Mouse (Mus musculus) macrophage (primary cell): ENCODE data around the gene Olfr5. TPM values are rescaled to one million over a fixed set of nuclear protein-coding genes. Genes with fewer than 3 reads are reported as not detected.
"Not testable (repeated sequence)": the region's sequence is repeated elsewhere in the genome, so short reads cannot be mapped to it uniquely, and the experiment has no call there.

Source experiments
- H3K27ac ChIP-seq: fragments of 350-480 bp; formaldehyde crosslinking; 2 replicates; pipeline ENCODE4 v1.9.0; 2021
- H3K36me3 ChIP-seq: fragments of 350-480 bp; formaldehyde crosslinking; 2 replicates; pipeline ENCODE4 v1.9.0; 2021; ENCODE audit errors: inconsistent target
- H3K4me3 ChIP-seq: fragments of 350-480 bp; formaldehyde crosslinking; 2 replicates; pipeline ENCODE4 v1.9.0; 2021; ENCODE audit errors: inconsistent target
- H3K79me2 ChIP-seq: fragments of 350-480 bp; formaldehyde crosslinking; 2 replicates; pipeline ENCODE4 v1.9.0; 2021; ENCODE audit errors: inconsistent target
- WGBS: methylation state at CpG from one replicate; pipeline ENCODE4 v1.1.7; 2026; ENCODE audit warnings: inconsistent platforms; ENCODE audit not compliant: missing documents; 5-methylcytosine and 5-hydroxymethylcytosine counted together
- polyA plus RNA-seq: library from polyadenylated mRNA; stranded (reverse); fragments of 250-400 nt; gene quantifications from 3 replicates; pipeline ENCODE4 v1.2.4, GENCODE M21; 2018; ENCODE audit warnings: inconsistent platforms
- total RNA-seq, 78 experiments: library from RNA; depleted of rRNA; stranded (reverse); fragments of 250-400 nt; gene quantifications; 1 replicate in 9 of 78; 2 replicates in 24 of 78; 3 replicates in 43 of 78; 4 replicates in 2 of 78; pipeline ENCODE4 v1.2.4; 2018; ENCODE audit warnings: inconsistent platforms in 56 of 78

Olfr5 gene
- total RNA-seq (2018; cell fraction: chromatin; rRNA removed), result not detected
- not detected for total RNA-seq (2018; cell fraction: cytosol; rRNA removed)
- not detected for total RNA-seq (2018; cell fraction: nucleus; rRNA removed)
- not detected in 3 replicates for polyA plus RNA-seq

DNA sequence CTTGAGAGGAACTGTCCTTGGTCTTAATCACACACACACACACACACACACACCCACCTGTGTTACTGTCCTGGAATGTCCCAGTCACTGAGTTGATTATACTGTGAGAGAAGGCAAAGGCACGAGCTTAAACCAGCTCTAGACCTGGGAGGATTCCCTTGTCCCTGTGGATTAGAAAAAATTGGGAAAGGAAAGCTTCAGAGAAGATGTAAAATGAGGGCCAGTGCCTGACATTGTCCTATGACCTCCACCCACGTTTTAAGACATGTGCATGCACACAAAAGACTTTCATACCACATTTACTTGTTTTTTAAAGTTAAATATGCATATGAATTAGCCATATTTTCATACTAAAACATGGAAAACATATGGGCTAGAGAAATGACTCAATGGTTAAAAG, at the start of gene Olfr5:
Gene Olfr5 (minus strand): TSS at position 101 of the 400 bp plus-strand sequence.
- WGBS, result 17% methylated on average over 2 of the region's 2 CpGs
- Histone ChIP-seq H3K4me3 (no peak within 1 kb of the TSS), H3K36me3 (no peaks in the 10 kb centered on the region), H3K27ac (no peak within 1 kb of the TSS), H3K79me2 (no peaks in the 10 kb centered on the region)

DNA sequence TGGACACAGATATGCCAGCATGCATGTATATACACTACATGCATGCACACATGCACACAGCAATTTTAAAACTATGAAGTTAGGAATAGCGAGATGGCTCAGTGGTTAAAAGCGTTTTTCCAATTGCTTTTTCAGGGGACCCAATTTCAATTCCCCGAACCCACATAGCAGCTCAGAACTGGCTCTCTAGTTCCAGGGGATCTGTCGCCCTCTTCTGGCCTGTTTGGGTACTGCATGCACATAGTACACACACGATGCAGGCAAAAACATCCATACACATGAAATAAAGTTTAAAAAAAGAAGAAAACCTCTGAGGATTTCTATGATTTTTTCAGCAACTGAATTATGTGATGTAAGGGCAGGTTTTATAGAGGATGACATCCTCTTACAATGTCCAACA, 39.4 kb upstream of the Olfr5 start:
- Histone ChIP-seq H3K79me2 (no peaks in the 10 kb centered on the region), H3K27ac (no peak overlapping the region), H3K36me3 (no peaks in the 10 kb centered on the region), H3K4me3 (no peak overlapping the region)
- WGBS, result 71% methylated on average over 4 of the region's 5 CpGs

DNA sequence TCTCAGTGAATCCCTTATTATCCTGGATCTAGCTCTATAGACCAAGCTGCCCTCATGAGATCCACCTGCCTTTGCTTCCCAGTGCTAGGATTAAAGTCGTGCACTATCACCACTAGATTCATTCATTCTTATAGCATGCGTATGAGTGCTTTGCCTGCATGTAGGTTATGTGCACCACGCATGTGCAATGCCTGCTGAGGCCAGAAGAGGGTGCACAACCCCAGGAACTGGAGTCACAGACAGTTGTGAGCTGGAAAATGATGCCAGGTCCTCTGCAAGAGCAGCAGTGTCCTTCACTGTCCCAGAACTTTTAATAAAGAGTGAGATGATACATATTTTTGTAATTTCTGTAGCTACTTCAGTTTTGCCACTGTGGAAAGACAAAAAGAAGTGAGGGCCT, 38.3 kb upstream of the Olfr5 start:
- 46% methylated on average over 3 of the region's 3 CpGs for WGBS
- Histone ChIP-seq H3K4me3 (no peak overlapping the region), H3K79me2 (no peaks in the 10 kb centered on the region), H3K27ac (no peak overlapping the region), H3K36me3 (no peaks in the 10 kb centered on the region)

- Histone ChIP-seq H3K27ac (no peak within 1 kb of the TSS), H3K79me2 (no peaks in the 10 kb centered on the region), H3K36me3 (no peaks in the 10 kb centered on the region), H3K4me3 (no peak within 1 kb of the TSS)
- WGBS, result 88% methylated on average over 5 of the region's 5 CpGs
Observed at GRCm38 (mm10) chr7:6522850-6523249, 36.1 kb upstream of the Olfr5 start, which contains the start of gene Olfr1349. Gene Olfr1349, minus strand, starts transcription at chr7:6522950.

DNA sequence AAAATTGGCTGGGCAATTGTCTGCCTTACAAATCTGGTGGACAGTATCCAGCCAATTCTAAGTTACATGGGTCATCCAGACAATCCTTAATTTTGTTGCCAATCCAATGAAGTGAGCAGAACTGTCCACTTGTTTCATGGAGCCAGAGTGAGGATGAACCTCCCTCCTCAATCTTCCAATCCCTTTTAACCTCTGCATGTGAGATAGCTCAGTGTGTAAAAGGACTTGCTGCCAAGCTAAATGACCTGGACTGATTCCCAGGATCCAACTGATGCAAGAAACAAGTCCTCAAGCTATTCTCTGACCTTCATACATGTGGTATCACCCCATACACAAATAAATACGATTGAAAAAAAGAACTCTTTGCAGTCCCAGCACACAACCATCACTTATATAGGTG, 34.9 kb upstream of the Olfr5 start:
- 50% methylated on average over 1 of the region's 1 CpGs for WGBS
- Histone ChIP-seq H3K27ac (no peak overlapping the region), H3K79me2 (no peaks in the 10 kb centered on the region), H3K4me3 (no peak overlapping the region), H3K36me3 (no peaks in the 10 kb centered on the region)

- Histone ChIP-seq H3K36me3 (no peaks in the 10 kb centered on the region), H3K79me2 (no peaks in the 10 kb centered on the region), H3K4me3 (no peak within 1 kb of the TSS), H3K27ac (no peak within 1 kb of the TSS)
- 75% methylated on average over 1 of the region's 1 CpGs for WGBS
Observed at GRCm38 (mm10) chr7:6508648-6509047, 21.9 kb upstream of the Olfr5 start, which contains the start of gene Olfr1348. Gene Olfr1348, minus strand, starts transcription at chr7:6508748.

- 64% methylated on average over 1 of the region's 1 CpGs for WGBS
- no peaks in the 10 kb centered on the region for H3K79me2 ChIP-seq
- H3K36me3 ChIP-seq, result no peaks in the 10 kb centered on the region
- no peak within 1 kb of the TSS for H3K4me3 ChIP-seq
- no peak within 1 kb of the TSS for H3K27ac ChIP-seq
Observed at GRCm38 (mm10) chr7:6499655-6500054, 12.9 kb upstream of the Olfr5 start, which contains the start of gene Olfr1347. Gene Olfr1347, minus strand, starts transcription at chr7:6499755.

GRCm38 (mm10) chr7:6477633-6478032, 9.1 kb downstream of the Olfr5 start:
- not testable (repeated sequence) for H3K4me3 ChIP-seq, H3K36me3 ChIP-seq, H3K79me2 ChIP-seq, H3K27ac ChIP-seq
- WGBS, result no CpG with 5 or more reads among the region's 2 CpGs

- no peak within 1 kb of the TSS for H3K27ac ChIP-seq
- H3K79me2 ChIP-seq, result no peaks in the 10 kb centered on the region
- H3K36me3 ChIP-seq, result no peaks in the 10 kb centered on the region
- no peak within 1 kb of the TSS for H3K4me3 ChIP-seq
Observed at GRCm38 (mm10) chr7:6466951-6467350, 19.8 kb downstream of the Olfr5 start, which contains the start of gene Olfr1346. Gene Olfr1346, plus strand, starts transcription at chr7:6467101.

GRCm38 (mm10) chr7:6456399-6456798, 30.3 kb downstream of the Olfr5 start:
- Histone ChIP-seq H3K79me2 (no peaks in the 10 kb centered on the region), H3K4me3 (no peak overlapping the region), H3K27ac (no peak overlapping the region), H3K36me3 (no peaks in the 10 kb centered on the region)
- WGBS, result 40% methylated on average over 3 of the region's 3 CpGs

DNA sequence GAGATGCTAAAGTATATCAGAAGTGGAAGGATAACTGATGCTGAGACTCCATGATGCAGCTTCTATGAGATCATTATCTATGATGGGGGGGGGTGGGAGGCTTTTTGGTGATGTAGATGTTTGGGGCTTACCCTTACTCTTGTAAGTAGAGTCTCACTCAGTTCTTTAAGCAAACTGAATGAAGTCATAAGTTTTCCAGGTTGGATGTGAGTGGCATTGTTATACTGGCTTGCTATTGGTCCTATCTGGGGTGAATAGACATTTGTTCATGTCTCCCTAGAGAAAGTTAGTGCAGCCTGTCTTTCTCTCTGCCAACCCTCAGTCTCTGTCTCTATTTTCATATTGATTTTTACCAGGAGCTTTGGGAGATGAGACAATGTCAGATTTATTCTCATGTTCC, 30.9 kb downstream of the Olfr5 start, which contains the start of gene Olfr1336:
Gene Olfr1336 (plus strand): TSS at position 301 of the 400 bp plus-strand sequence.
- Histone ChIP-seq H3K79me2 (no peaks in the 10 kb centered on the region), H3K4me3 (no peak within 1 kb of the TSS), H3K27ac (no peak within 1 kb of the TSS), H3K36me3 (no peaks in the 10 kb centered on the region)

GRCm38 (mm10) chr7:6447771-6448170, 39.0 kb downstream of the Olfr5 start:
- no peak overlapping the region for H3K4me3 ChIP-seq
- H3K79me2 ChIP-seq, result no peaks in the 10 kb centered on the region
- H3K36me3 ChIP-seq, result no peaks in the 10 kb centered on the region
- WGBS, result 10% methylated on average over 5 of the region's 5 CpGs
- no peak overlapping the region for H3K27ac ChIP-seq

DNA sequence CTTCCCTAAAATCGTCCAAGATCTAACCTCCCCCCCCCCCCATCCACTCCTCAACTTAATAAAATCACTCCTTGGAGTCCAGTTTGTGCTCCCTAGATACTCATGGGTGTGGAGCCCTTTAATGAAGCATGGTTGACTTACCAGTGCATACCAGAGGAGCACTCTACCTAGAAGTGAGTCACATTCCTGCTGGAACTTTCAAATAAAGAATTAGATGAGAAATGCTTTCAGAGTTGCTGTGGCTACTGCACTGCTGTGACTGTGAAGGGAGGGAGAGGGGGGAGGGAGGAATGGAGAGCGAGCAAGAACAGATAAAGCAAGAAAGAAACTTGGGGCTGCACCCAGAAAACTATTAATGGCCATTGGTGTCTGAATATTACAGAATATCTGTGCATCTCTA, 45.6 kb downstream of the Olfr5 start:
- WGBS, result 44% methylated on average over 2 of the region's 2 CpGs
- no peak overlapping the region for H3K27ac ChIP-seq

GRCm38 (mm10) chr7:6438388-6438787, 48.4 kb downstream of the Olfr5 start, which contains the start of gene Olfr1344:
Gene Olfr1344, plus strand, starts transcription at chr7:6438688.
- WGBS, result 63% methylated on average over 3 of the region's 3 CpGs
- H3K36me3 ChIP-seq, result no peaks in the 10 kb centered on the region
- H3K79me2 ChIP-seq, result no peaks in the 10 kb centered on the region
- H3K4me3 ChIP-seq, result no peak within 1 kb of the TSS
- no peak within 1 kb of the TSS for H3K27ac ChIP-seq

More for the DNA sequence above, 45.6 kb downstream of the Olfr5 start:
- Histone ChIP-seq H3K79me2 (no peaks in the 10 kb centered on the region), H3K4me3 (no peak overlapping the region), H3K36me3 (no peaks in the 10 kb centered on the region)

DNA sequence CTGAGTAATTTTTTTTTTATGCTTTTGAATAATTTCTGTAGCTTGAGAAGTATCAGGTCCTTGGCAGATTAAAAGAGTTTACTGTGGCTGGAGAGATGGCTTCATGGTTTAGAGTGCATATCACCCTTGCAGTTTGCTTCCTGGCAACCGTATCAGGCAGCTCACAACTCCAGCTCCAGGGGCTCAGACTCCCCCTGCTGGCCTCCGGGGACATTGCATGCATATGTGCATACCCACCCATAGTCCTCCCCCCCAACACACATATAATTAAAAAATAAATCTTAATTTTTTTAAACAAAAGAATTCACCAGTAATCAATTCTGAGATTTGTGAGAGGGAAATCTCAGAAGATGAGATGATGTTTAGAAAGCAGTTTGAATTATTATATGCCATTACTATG, 56.4 kb downstream of the Olfr5 start:
- Histone ChIP-seq H3K79me2 (no peaks in the 10 kb centered on the region), H3K27ac (no peak overlapping the region), H3K36me3 (no peaks in the 10 kb centered on the region), H3K4me3 (no peak overlapping the region)
- 21% methylated on average over 2 of the region's 2 CpGs for WGBS

DNA sequence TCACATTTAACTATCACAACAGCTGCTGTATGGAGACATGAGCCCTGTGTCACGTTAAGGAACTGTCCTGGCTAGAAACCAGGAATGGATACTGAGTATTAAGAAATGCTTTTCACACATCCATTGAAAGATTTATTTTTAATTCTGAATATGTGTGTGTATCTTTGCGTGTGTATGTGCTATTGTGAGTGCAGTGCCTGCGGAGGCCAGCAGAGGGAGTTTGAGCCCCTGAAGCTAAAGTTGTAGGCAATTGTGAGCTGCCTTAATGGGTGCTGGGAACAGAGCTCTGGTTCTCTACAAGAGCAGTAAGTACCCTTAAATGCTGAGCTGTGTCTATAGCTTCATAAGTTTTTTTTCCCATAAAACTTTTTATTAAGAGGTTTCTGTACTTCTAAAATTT, 57.4 kb downstream of the Olfr5 start:
- Histone ChIP-seq H3K79me2 (no peaks in the 10 kb centered on the region), H3K36me3 (no peaks in the 10 kb centered on the region), H3K27ac (no peak overlapping the region), H3K4me3 (no peak overlapping the region)
- 80% methylated on average over 3 of the region's 3 CpGs for WGBS
